Mouse (Mus musculus) heart, postnatal 0 days (tissue): Measurements from ENCODE around the gene Pacsin1.

Source experiments
- CTCF ChIP-seq: IDR thresholded peaks from 2 replicates; pipeline ENCODE4 v1.5.1; 2016; ENCODE audit warnings: antibody characterized with exemption, control low read depth, low read depth
- EP300 ChIP-seq: IDR thresholded peaks from 2 replicates; pipeline ENCODE4 v1.6.1; 2016; ENCODE audit warnings: antibody characterized with exemption, low read depth

- TF ChIP-seq CTCF (no peak), EP300 (no peak)
Measured at GRCm38 (mm10) chr17:27724327-27724726, 69.0 kb downstream of the Pacsin1 start.
